Mouse (Mus musculus) forebrain, embryonic 10.5 days (tissue): ENCODE measurements at regions not wholly inside any gene's neighbourhood (a gene's known extent, or its start where the extent isn't known, plus 50 kb on each side); places are given as distances from the start of the nearest gene placed in this dataset.
"Not testable (repeated sequence)": the region's sequence is repeated elsewhere in the genome, so short reads cannot be mapped to it uniquely, and the experiment has no call there.

Source experiments
- DNase-seq: peaks from one replicate; pipeline ENCODE4 v3.0.0-alpha.2; 2017; ENCODE audit warnings: low spot score; ENCODE audit errors: extremely low spot score
- H3K27ac ChIP-seq: fragments of 300-500 bp; sonication (generic); 2 replicates; pipeline ENCODE4 v1.5.1; 2016; ENCODE audit warnings: mild to moderate bottlenecking
- H3K27me3 ChIP-seq: fragments of 300-500 bp; sonication (generic); 2 replicates; pipeline ENCODE4 v1.6.1; 2016; ENCODE audit warnings: mild to moderate bottlenecking; ENCODE audit not compliant: poor library complexity, severe bottlenecking
- H3K36me3 ChIP-seq: fragments of 300-500 bp; sonication (generic); replicated peaks from 2 replicates; pipeline ENCODE4 v1.6.1; 2016; ENCODE audit warnings: mild to moderate bottlenecking, moderate library complexity
- H3K4me1 ChIP-seq: fragments of 300-500 bp; sonication (generic); 2 replicates; pipeline ENCODE4 v1.6.1; 2016
- H3K4me3 ChIP-seq: fragments of 300-500 bp; sonication (generic); 2 replicates; pipeline ENCODE4 v1.5.1; 2016; ENCODE audit warnings: mild to moderate bottlenecking, moderate library complexity
- H3K9me3 ChIP-seq: fragments of 300-500 bp; sonication (generic); 2 replicates; pipeline ENCODE4 v1.6.1; 2016; ENCODE audit warnings: mild to moderate bottlenecking, moderate library complexity
- WGBS: fragments of 180-500 bp; shearing (Covaris S2); methylation state at CpG from one replicate; pipeline ENCODE4 v1.1.7; 2016; 5-methylcytosine and 5-hydroxymethylcytosine counted together

DNA sequence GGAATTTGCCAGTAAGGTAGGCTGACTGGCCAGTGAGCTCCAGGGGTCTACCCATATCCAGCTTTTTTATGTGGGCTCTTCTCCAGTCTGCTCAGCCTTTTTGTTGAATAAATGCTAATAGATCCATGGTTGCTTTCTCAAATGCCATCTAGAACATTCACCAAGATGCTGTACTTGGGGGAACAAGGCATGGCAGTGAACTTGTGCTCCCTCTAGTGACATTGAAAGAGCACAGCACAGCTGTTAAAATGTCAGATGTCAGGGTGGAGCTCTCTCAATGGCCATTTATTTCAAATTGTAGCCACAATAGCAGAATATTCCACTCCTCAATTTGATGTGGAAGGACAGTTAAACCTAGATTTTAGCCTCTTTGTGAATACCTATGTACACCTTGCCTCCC lies 86.3 kb downstream of the Kcnk1 start:
- Histone ChIP-seq H3K27me3 (no peaks in the 10 kb centered on the region), H3K9me3 (no peaks in the 10 kb centered on the region), H3K4me3 (no peak overlapping the region), H3K27ac (no peak overlapping the region), H3K36me3 (no peaks in the 10 kb centered on the region), H3K4me1 (no peaks in the 10 kb centered on the region)
- DNase-seq: no peak

DNA sequence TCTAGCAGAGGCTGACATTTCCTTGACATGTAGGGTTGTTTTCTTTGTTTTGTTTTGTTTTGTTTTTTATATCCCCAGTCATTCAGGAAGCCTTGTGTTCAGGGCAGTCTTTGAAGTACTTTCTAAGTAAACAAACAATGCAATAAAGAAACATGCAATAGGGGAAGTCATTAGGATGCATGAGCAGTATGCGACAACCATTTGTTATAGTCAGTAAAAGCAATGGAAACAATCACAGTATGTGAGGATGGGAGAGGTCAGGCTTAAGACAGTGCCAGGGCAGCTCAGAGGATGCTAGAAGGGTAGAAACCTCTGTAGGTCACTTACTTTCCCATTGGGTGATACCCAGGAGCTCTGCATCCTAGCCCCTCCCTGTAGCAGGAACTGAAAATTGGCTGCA lies 87.9 kb downstream of the Kcnk1 start:
- H3K36me3 ChIP-seq: no peaks in the 10 kb centered on the region
- no peak for DNase-seq
- H3K27ac ChIP-seq: no peak overlapping the region
- WGBS: 87% methylated on average over 1 of the region's 1 CpGs
- H3K27me3 ChIP-seq: no peaks in the 10 kb centered on the region
- H3K4me1 ChIP-seq: no peaks in the 10 kb centered on the region
- H3K4me3 ChIP-seq: no peak overlapping the region
- no peaks in the 10 kb centered on the region; the same call in 1 of the 2 replicates for H3K9me3 ChIP-seq

DNA sequence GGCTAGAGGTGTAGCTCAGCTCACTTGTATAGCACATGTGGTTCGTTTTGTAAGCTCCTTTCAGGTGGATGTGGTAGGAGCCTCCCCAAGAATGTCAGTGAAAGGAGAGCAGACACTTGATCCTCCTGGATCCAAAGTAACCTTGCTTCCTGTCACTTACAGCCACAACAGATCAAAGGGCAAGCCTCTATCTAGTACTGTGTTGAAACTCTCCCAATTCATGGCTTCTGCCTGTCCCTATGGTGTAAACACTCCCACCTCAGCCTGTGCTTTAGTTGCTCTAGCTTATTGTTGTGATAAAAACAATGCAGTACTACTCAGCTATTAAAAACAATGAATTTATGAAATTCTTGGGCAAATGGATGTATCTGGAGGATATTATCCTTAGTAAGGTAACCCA lies 95.8 kb downstream of the Kcnk1 start:
- Histone ChIP-seq H3K27ac (no peak overlapping the region), H3K36me3 (no peaks in the 10 kb centered on the region), H3K4me3 (no peak overlapping the region), H3K9me3 (peaks cover 13% of the 10 kb centered on the region), H3K4me1 (no peaks in the 10 kb centered on the region), H3K27me3 (no peaks in the 10 kb centered on the region)
- DNase-seq: no peak
- WGBS: 66% methylated on average over 1 of the region's 1 CpGs

DNA sequence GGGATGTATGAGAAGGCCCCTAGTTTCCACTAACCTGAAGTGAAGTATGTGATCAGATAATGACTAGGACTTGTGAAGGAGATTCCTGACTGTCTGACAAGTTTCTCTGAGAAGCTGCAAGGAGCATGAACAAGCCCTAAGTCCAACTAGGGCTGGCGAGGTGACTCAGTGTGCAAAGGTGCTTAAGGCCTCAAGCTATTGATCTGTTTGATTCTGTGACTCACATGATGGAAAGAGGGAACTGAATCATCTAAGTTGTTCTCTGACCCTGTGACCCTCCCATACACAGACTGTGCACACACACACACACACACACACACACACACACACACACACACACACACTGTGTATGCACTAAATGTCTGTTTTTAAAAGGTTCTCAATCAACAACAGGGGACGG lies 99.0 kb downstream of the Kcnk1 start:
- 90% methylated on average over 2 of the region's 2 CpGs for WGBS
- no peaks in the 10 kb centered on the region for H3K4me1 ChIP-seq
- H3K4me3 ChIP-seq: no peak overlapping the region
- no peaks in the 10 kb centered on the region for H3K36me3 ChIP-seq
- peaks cover 4% of the 10 kb centered on the region for H3K9me3 ChIP-seq
- no peak for DNase-seq
- H3K27me3 ChIP-seq: no peaks in the 10 kb centered on the region
- H3K27ac ChIP-seq: no peak overlapping the region

DNA sequence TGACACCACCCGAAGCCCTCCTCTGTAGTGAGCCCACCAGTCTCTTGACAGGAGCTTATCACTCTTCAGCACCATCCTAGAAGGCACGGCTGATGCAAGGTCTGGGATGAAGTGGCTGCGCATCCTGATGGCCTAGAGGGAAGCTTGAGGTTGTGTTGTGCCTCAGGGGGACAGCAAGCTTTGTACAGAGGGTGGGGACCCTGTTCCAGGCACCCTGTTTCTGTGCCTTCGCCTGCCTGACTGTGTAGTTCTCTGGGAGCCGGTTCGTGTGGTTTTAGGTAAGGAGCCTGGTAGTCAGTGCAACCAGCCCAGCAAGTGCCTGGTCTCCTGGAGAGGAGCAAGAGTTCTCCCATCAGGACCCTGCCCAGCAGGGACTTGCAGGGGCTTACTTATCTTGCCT lies 101.1 kb downstream of the Kcnk1 start:
- Histone ChIP-seq H3K4me3 (no peak overlapping the region), H3K27me3 (no peaks in the 10 kb centered on the region), H3K4me1 (no peaks in the 10 kb centered on the region), H3K9me3 (no peaks in the 10 kb centered on the region; the same call in 1 of the 2 replicates), H3K27ac (no peak overlapping the region), H3K36me3 (no peaks in the 10 kb centered on the region)
- DNase-seq: no peak
- 75% methylated on average over 6 of the region's 6 CpGs for WGBS

DNA sequence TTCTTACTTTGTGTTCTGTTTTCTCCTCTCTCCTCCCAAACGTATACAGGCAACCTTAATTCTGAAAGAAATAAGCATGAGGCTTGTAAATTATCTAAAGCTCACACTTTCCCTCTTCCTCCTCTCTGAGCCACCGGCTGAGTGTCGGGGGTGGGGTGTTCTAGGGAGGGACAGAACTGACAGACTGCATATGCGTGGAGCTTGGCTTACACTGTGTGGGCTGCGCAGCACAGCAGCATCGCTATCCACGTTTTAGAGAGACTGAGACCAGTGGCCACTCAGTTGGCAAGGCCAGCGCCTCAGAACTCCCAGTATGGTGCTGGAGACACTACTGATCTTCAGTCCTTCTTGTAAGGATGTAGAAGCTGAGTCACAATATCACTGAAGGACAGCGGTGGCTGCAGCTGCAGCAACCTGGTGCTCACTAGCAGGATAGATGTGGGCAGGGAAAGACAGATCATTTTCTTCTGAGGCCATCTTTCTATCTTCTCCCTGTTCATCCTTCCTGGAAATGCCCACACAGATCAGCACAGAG lies 101.7 kb downstream of the Kcnk1 start:
- no peaks in the 10 kb centered on the region; the same call in 1 of the 2 replicates for H3K9me3 ChIP-seq
- WGBS: 74% methylated on average over 9 of the region's 9 CpGs
- H3K4me3 ChIP-seq: no peak overlapping the region
- H3K36me3 ChIP-seq: no peaks in the 10 kb centered on the region
- no peak for DNase-seq
- no peaks in the 10 kb centered on the region for H3K27me3 ChIP-seq
- no peaks in the 10 kb centered on the region for H3K4me1 ChIP-seq
- no peak overlapping the region for H3K27ac ChIP-seq

DNA sequence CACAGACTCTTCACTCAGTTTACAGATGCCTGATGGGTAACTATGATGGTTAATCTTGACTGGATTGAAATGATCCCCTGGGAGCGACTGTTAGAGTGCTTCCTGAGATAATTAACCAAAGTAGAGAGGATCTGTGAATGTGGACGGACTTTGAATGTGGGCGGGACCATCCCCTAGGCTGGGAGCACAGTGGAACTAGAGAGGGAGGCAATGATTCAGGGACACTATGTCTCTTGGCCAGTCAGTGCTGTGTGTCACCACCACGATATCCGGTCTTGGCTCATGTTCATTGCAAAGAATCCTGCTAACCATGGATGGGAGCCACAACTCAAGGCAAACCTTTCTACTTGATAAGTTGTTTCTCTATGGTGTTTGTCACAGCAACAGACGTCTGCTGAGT lies 103.9 kb downstream of the Kcnk1 start:
- no peaks in the 10 kb centered on the region for H3K27me3 ChIP-seq
- no peak for DNase-seq
- no peaks in the 10 kb centered on the region for H3K36me3 ChIP-seq
- WGBS: 84% methylated on average over 6 of the region's 6 CpGs
- no peak overlapping the region for H3K4me3 ChIP-seq
- no peaks in the 10 kb centered on the region for H3K4me1 ChIP-seq
- no peak overlapping the region for H3K27ac ChIP-seq
- H3K9me3 ChIP-seq: no peaks in the 10 kb centered on the region; the same call in 1 of the 2 replicates

DNA sequence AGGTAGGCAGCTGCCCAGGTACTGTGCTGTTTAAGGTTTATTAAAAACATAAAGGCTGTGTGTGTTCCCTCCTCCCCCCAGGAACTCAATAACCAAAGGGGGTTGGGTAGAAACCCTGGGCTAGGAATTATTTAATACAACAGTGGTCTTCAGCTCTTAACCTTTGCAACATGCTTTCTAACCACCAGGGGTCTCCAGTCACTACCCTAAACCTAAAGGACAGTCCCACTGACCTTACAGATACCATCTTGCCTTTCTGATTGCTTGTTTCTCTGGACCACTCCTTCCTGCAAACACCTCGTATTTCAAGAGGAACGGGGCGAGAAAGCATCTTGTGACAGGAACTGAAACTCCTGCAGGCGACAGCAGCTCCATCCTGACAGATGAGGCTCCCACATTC lies 104.9 kb downstream of the Kcnk1 start:
- 75% methylated on average over 4 of the region's 4 CpGs for WGBS
- DNase-seq: no peak
- no peak overlapping the region for H3K27ac ChIP-seq

DNA sequence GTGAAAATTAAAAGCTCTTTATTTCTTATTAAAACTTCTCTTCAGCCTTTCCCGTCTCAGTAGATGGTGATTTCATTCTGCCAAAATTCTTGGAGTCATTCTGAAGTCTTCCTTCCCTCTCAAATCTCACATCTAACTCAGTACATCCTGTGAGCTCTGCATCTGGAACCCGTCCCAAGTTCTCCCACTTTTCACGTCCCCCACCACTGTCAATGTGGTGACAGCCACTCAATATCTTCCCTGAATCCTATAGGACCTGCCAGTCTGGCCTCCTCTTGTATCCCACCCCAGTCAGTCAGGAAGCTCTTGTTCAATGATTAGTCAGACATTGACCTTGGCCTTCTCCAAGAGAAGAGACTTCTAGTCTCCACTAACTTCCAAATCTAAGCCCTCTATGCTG lies 110.1 kb downstream of the Kcnk1 start:
- Histone ChIP-seq H3K9me3 (no peaks in the 10 kb centered on the region; the same call in 1 of the 2 replicates), H3K36me3 (no peaks in the 10 kb centered on the region), H3K4me1 (no peaks in the 10 kb centered on the region), H3K27me3 (no peaks in the 10 kb centered on the region), H3K4me3 (no peak overlapping the region), H3K27ac (no peak overlapping the region)
- WGBS: 85% methylated on average over 3 of the region's 3 CpGs
- DNase-seq: no peak

More for the DNA sequence above, 104.9 kb downstream of the Kcnk1 start:
- no peaks in the 10 kb centered on the region for H3K4me1 ChIP-seq
- H3K36me3 ChIP-seq: no peaks in the 10 kb centered on the region
- no peaks in the 10 kb centered on the region; the same call in 1 of the 2 replicates for H3K9me3 ChIP-seq
- H3K4me3 ChIP-seq: no peak overlapping the region
- no peaks in the 10 kb centered on the region for H3K27me3 ChIP-seq

DNA sequence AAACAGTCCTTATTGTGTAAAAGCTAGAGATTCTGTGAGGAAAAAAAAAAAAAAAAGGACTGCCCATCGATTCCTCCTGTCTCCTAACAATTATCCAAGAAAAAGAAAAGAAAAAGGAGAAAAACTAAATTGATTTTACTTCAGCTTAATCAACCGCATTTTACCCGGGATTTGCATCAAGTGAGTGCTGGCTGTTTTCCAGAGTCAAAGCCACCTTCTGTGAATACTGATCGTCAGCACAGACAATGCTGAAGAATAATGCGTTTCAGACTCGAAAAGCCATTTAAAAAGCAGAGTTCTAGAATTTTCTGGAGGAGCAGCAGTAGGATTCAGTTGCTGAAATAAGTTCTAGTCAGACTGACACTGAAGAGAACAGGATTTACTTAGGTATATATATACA lies 131.1 kb downstream of the Kcnk1 start:
- WGBS: 86% methylated on average over 6 of the region's 6 CpGs
- no peak for DNase-seq
- Histone ChIP-seq H3K27me3 (no peaks in the 10 kb centered on the region), H3K36me3 (no peaks in the 10 kb centered on the region), H3K4me1 (no peaks in the 10 kb centered on the region), H3K27ac (no peak overlapping the region), H3K4me3 (no peak overlapping the region), H3K9me3 (no peaks in the 10 kb centered on the region; the same call in 1 of the 2 replicates)

DNA sequence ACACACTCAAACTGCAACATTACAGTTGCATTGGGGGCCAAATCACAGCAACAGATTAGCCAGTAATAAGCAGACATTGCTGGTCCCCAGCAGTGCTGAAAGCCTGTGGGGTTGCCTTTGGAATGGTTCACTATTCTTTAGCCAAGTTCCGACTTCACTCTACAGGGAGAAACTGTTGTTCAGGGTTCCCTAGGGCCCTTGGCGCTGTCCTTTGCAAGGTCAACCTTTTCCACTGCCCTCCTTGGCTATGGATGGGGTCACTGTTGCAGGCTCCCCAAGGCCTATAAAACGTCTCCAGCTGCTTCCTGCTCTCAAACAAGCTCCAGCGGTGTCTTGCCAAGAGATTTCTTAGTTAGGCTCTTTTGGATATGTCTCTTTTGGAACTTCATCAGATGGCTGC lies 137.1 kb downstream of the Kcnk1 start:
- Histone ChIP-seq H3K4me3 (no peak overlapping the region), H3K36me3 (no peaks in the 10 kb centered on the region), H3K27ac (no peak overlapping the region), H3K4me1 (no peaks in the 10 kb centered on the region), H3K9me3 (no peaks in the 10 kb centered on the region), H3K27me3 (peaks cover 6% of the 10 kb centered on the region)
- WGBS: 77% methylated on average over 4 of the region's 4 CpGs
- no peak for DNase-seq

DNA sequence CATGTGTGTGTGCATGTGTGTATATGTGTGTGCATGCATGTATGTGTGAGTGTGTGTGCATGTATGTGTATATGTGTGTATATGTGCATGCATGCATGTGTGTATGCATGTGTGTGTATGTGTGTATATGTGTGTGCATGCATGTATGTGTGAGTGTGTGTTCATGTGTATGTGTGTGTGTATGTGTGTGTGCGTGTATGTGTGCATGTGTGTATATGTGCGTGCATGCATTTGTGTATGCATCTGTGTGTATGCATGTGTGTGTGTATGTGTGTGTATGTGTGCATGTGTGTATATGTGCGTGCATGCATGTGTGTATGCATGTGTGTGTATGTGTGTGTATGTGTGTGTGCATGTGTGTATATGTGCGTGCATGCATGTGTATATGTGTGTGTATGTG lies 137.9 kb downstream of the Kcnk1 start:
- not testable (repeated sequence) for H3K36me3 ChIP-seq, H3K9me3 ChIP-seq, DNase-seq, H3K4me3 ChIP-seq, H3K27ac ChIP-seq, H3K4me1 ChIP-seq
- WGBS: 93% methylated on average over 4 of the region's 4 CpGs
- peaks cover 14% of the 10 kb centered on the region for H3K27me3 ChIP-seq

DNA sequence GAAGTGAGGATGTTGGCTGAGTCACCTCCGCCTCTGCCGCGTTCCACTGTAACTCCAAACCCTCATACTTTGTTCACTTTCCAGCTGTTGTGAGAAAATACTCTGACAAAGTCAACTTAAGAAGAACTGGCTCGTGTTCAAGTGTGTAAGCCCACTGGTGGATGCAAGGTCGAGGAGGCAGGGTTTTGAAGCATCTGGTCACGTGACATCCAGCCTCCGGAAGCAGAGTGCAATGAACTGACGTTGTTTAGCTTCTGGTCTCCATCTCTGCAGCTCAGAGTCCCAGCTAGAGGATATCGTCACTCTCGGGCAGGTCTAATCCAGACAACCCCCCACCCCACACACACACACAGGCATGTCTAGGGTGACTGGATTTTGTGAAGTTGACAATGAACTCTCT lies 140.1 kb downstream of the Kcnk1 start:
- WGBS: 83% methylated on average over 10 of the region's 10 CpGs
- DNase-seq: no peak
- no peak overlapping the region for H3K27ac ChIP-seq

DNA sequence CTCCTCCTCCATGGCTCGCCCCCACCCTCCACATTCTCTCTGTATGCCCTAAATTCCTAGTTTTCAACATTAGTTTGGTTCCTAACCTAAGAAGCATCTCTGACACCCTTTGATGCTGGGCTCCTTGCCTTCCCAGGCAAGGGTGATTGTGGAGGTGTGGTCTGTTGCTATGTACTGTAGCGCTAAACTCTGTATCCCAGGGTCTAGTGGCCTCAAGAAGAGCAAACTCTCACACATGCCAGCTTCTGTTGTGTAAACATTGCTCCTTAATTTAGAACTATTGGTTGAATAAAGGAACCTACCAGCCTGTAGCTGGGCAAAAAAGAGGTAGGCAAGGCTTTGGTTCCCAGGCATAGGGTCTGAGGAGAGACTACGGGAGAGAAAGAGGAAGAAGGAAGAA lies 140.6 kb downstream of the Kcnk1 start:
- DNase-seq: no peak
- Histone ChIP-seq H3K4me3 (no peak overlapping the region), H3K27me3 (peaks cover 41% of the 10 kb centered on the region), H3K4me1 (peaks cover 16% of the 10 kb centered on the region), H3K27ac (no peak overlapping the region), H3K36me3 (no peaks in the 10 kb centered on the region), H3K9me3 (no peaks in the 10 kb centered on the region)
- WGBS: 87% methylated on average over 3 of the region's 3 CpGs

More for the DNA sequence above, 140.1 kb downstream of the Kcnk1 start:
- H3K4me3 ChIP-seq: no peak overlapping the region
- H3K4me1 ChIP-seq: peaks cover 16% of the 10 kb centered on the region
- H3K9me3 ChIP-seq: no peaks in the 10 kb centered on the region
- H3K27me3 ChIP-seq: peaks cover 36% of the 10 kb centered on the region
- no peaks in the 10 kb centered on the region for H3K36me3 ChIP-seq
